Mouse (Mus musculus) liver, embryonic 11.5 days (tissue): Measurements from ENCODE around the gene Grik5. TPM values are rescaled to one million over a fixed set of nuclear protein-coding genes. Genes with fewer than 3 reads are reported as not detected.

ENCODE experiments used
- ATAC-seq: fragments of 200-750 bp; cut with Nextera tagmentation; replicated peaks from 2 replicates; pipeline ENCODE4 v1.8.0; 2017; ENCODE audit warnings: moderate number of reproducible peaks, mild to moderate bottlenecking, moderate TSS enrichment, moderate library complexity; ENCODE audit not compliant: low FRiP score
- DNase-seq: peaks from one replicate; pipeline ENCODE4 v3.0.0-alpha.2; 2017; ENCODE audit warnings: low spot score
- H3K27ac ChIP-seq: fragments of 300-500 bp; sonication (generic); 2 replicates; pipeline ENCODE4 v1.5.1; 2014; ENCODE audit warnings: mild to moderate bottlenecking, low read depth, low read length, control low read depth
- H3K27me3 ChIP-seq: fragments of 300-500 bp; sonication (generic); replicated peaks from 2 replicates; pipeline ENCODE4 v1.6.1; 2014; ENCODE audit warnings: low read length, mixed read lengths; ENCODE audit not compliant: control insufficient read depth, insufficient read depth
- H3K36me3 ChIP-seq: fragments of 300-500 bp; sonication (generic); 2 replicates; pipeline ENCODE4 v1.6.1; 2014; ENCODE audit warnings: mild to moderate bottlenecking, low read length, moderate library complexity, mixed read lengths; ENCODE audit not compliant: control insufficient read depth, insufficient read depth
- H3K4me1 ChIP-seq: fragments of 300-500 bp; sonication (generic); replicated peaks from 2 replicates; pipeline ENCODE4 v1.6.1; 2014; ENCODE audit warnings: low read length, mixed read lengths; ENCODE audit not compliant: control insufficient read depth, insufficient read depth
- H3K4me2 ChIP-seq: fragments of 300-500 bp; sonication (generic); 2 replicates; pipeline ENCODE4 v1.6.1; 2014; ENCODE audit warnings: mild to moderate bottlenecking, control low read depth, moderate library complexity
- H3K4me3 ChIP-seq: fragments of 300-500 bp; sonication (generic); 2 replicates; pipeline ENCODE4 v1.5.1; 2014; ENCODE audit warnings: low read depth, low read length, control low read depth
- H3K9ac ChIP-seq: fragments of 300-500 bp; sonication (generic); 2 replicates; pipeline ENCODE4 v1.6.1; 2014; ENCODE audit warnings: low read depth, low read length, control low read depth
- H3K9me3 ChIP-seq: fragments of 300-500 bp; sonication (generic); 2 replicates; pipeline ENCODE4 v1.6.1; 2016; ENCODE audit warnings: low read length, inconsistent platforms, mixed read lengths; ENCODE audit not compliant: control insufficient read depth
- WGBS: fragments of 180-500 bp; shearing (Covaris S2); extraction: QIAGEN DNeasy Blood & Tissue Kit; methylation state at CpG from one replicate; pipeline ENCODE4 v1.1.7; 2014; 5-methylcytosine and 5-hydroxymethylcytosine counted together
- polyA plus RNA-seq: library from polyadenylated mRNA; unstranded; fragments of >200 nt; fragmentation: Nextera tagmentation; extraction: Ambion mirVana; gene quantifications from 2 replicates; pipeline ENCODE4 v1.2.1, GENCODE M21; 2014

Grik5 gene
- polyA plus RNA-seq, 1 experiment from 2014 or later, result 5.3 TPM

GRCm38 (mm10) chr7:25034796-25035195, 37.4 kb downstream of the Grik5 start:
- no peak overlapping the region for H3K9ac ChIP-seq
- H3K4me3 ChIP-seq, result no peak overlapping the region
- no peaks in the 10 kb centered on the region for H3K4me1 ChIP-seq
- no peak for ATAC-seq
- H3K4me2 ChIP-seq, result no peak overlapping the region
- WGBS, result 80% methylated on average over 4 of the region's 4 CpGs
- H3K9me3 ChIP-seq, result no peaks in the 10 kb centered on the region
- H3K27me3 ChIP-seq, result no peaks in the 10 kb centered on the region
- peaks cover 7% of the 10 kb centered on the region; the same call in 1 of the 2 replicates for H3K36me3 ChIP-seq
- DNase-seq, result no peak
- H3K27ac ChIP-seq, result no peak overlapping the region

GRCm38 (mm10) chr7:25031528-25031927, 40.6 kb downstream of the Grik5 start:
- no peak for ATAC-seq
- Histone ChIP-seq H3K9me3 (no peaks in the 10 kb centered on the region), H3K4me1 (no peaks in the 10 kb centered on the region), H3K36me3 (peaks cover 5% of the 10 kb centered on the region; the same call in 1 of the 2 replicates), H3K27me3 (no peaks in the 10 kb centered on the region), H3K4me3 (no peak overlapping the region), H3K27ac (no peak overlapping the region), H3K9ac (no peak overlapping the region), H3K4me2 (no peak overlapping the region)
- no peak for DNase-seq
- 61% methylated on average over 3 of the region's 3 CpGs for WGBS

DNA sequence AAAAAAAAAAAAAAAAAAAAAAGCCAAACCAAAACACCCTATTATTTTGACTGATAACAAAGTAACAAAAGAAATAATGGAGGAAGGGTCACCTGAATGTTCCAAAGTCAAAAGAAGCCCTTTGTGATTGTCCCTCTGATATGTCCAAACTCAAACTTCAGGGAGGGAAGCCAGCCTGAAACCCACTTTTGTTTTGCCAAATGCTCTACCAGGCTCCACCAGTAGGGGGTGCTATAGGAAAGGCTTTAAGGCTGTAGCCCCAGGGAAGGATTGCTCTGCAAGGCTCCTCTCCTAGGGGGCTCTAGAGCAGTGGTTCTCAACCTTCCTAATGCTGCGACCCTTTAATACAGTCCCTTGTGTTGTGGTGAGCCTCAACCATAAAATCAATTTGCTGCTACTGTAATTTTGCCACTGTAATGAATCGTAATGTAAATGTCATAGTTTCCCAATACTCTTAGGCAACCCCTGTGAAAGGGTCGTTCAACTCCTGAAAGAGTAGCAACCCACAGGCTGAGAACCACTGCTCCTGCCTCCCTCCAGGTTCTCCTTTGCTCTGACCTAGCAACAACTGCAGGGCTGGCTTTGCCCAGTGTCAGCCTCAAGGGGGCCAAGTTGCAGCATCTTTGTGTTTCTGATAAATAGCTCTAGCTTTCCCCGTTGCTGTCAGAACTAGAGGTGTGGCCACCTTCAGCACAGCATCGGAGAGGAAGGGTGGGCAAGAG, 42.0 kb downstream of the Grik5 start:
- H3K4me3 ChIP-seq, result no peak overlapping the region
- H3K9me3 ChIP-seq, result no peaks in the 10 kb centered on the region
- WGBS, result 43% methylated on average over 5 of the region's 5 CpGs
- H3K27me3 ChIP-seq, result no peaks in the 10 kb centered on the region
- H3K27ac ChIP-seq, result no peak overlapping the region
- DNase-seq (peak; percentile 71), ATAC-seq (no peak; the same call in 1 of the 2 replicates)
- H3K9ac ChIP-seq, result no peak overlapping the region
- H3K36me3 ChIP-seq, result peaks cover 2% of the 10 kb centered on the region; the same call in 1 of the 2 replicates
- no peaks in the 10 kb centered on the region for H3K4me1 ChIP-seq
- H3K4me2 ChIP-seq, result no peak overlapping the region

DNA sequence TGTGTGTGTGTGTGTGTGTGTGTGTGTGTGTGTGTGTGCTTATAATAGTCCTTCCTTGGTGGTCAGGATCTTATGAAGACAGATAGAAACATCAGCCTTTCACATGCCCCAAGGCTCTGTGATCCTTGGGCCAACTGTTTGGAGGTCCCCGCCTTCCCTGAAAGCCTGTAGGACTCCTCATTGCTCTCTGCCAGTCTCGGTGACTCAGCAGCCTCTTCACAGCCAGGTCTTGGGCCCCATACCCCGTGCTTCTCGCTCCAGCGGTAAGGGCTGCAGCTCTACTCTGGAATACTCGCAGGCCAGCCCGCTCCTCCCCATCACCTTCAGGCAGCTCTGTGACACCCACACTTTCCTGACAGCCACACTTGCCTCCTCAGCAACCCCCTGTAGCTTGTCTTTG, 45.7 kb downstream of the Grik5 start:
- ATAC-seq (no peak), DNase-seq (no peak)
- no peak overlapping the region for H3K4me3 ChIP-seq
- no peaks in the 10 kb centered on the region for H3K27me3 ChIP-seq
- 45% methylated on average over 7 of the region's 7 CpGs for WGBS
- H3K4me2 ChIP-seq, result no peak overlapping the region
- H3K9me3 ChIP-seq, result no peaks in the 10 kb centered on the region
- no peaks in the 10 kb centered on the region for H3K4me1 ChIP-seq
- H3K9ac ChIP-seq, result no peak overlapping the region
- H3K27ac ChIP-seq, result no peak overlapping the region
- H3K36me3 ChIP-seq, result peaks cover 5% of the 10 kb centered on the region; the same call in 1 of the 2 replicates

- H3K27me3 ChIP-seq, result no peaks in the 10 kb centered on the region
These were observed 46.2 kb downstream of the Grik5 start for GRCm38 (mm10) chr7:25025855-25026439.

DNA sequence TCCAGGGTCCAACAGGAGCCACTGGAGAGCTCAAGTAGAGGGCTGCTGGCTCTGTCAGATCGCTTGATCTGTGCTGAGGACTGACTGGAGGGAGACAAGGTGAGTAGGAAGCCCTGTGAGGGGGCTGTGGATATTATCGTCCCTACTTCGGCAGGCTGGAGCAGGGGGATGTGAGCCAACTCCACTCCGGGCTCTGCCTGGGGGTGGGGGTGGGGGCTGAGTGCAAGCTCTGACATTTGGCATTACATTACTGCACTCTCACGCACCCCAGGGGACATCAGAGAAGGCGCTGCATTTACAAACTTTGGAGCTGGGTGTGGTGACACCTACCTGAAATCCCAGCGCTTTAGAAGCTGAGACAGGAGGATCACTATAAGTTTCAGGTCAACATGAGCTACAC, 60.6 kb downstream of the Grik5 start:
- DNase-seq (no peak), ATAC-seq (no peak)
- peaks cover 56% of the 10 kb centered on the region for H3K27me3 ChIP-seq
- H3K4me1 ChIP-seq, result 0 out of 2 replicates have a peak, but pooled peaks cover 6% of the 10 kb centered on the region
- no peak overlapping the region for H3K4me2 ChIP-seq
- no peak overlapping the region for H3K9ac ChIP-seq
- H3K36me3 ChIP-seq, result no peaks in the 10 kb centered on the region; the same call in 1 of the 2 replicates
- WGBS, result 49% methylated on average over 7 of the region's 7 CpGs
- no peaks in the 10 kb centered on the region for H3K9me3 ChIP-seq
- no peak overlapping the region for H3K27ac ChIP-seq
- no peak overlapping the region for H3K4me3 ChIP-seq

More at GRCm38 (mm10) chr7:25025855-25026439, 46.2 kb downstream of the Grik5 start:
- Histone ChIP-seq H3K4me3 (no peak overlapping the region), H3K4me2 (no peak overlapping the region), H3K9me3 (no peaks in the 10 kb centered on the region), H3K27ac (no peak overlapping the region; the same call in 1 of the 2 replicates), H3K4me1 (no peaks in the 10 kb centered on the region), H3K36me3 (peaks cover 6% of the 10 kb centered on the region; the same call in 1 of the 2 replicates), H3K9ac (no peak overlapping the region)
- 57% methylated on average over 10 of the region's 10 CpGs for WGBS
- no peak for DNase-seq
- no peak for ATAC-seq

DNA sequence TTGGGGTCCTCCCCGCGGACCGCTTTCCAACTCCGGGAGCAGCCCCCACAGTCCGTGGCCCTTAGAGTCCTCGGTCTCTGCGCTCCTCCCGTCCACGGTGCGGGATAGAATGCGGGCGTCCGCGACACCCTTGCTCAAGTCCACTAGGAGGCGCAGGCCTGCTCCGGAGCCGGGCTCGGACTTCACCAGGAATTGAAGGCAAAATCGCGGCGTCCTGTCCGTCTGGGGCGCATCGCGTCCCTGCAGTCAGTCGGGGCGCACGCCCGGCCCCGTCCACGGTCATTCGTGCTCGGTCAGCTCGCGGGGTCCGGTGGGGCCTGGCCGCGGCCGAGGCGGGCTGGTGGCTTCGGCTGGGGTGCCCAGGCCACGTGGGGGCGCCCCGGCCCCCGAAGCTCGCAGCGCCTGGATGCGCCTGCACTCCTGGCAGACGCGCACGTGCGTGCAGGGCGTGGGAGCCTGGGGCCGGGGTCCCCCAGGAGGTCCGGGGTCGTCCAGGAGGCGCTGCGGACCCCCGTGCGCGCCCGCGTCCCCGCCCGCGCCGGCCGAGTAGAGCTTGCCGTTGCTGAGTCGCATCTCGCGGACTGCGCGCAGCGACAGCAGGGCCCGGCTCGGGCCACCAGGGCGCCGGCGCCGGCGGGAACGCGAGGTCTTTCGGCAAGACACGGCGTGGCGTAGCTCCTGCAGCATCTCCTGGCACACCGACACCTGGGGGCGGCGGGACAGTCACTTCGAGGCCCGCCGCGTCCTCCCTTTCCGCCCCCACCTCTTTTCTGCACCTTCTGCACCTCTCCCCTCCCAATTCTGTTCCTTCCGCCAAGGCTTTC, 61.8 kb downstream of the Grik5 start:
- Histone ChIP-seq H3K9ac (no peak overlapping the region), H3K27ac (no peak overlapping the region), H3K4me2 (peak overlapping the region; percentile 65), H3K4me1 (peaks cover 8% of the 10 kb centered on the region), H3K9me3 (no peaks in the 10 kb centered on the region), H3K36me3 (no peaks in the 10 kb centered on the region; the same call in 1 of the 2 replicates), H3K27me3 (peaks cover 69% of the 10 kb centered on the region), H3K4me3 (peak overlapping the region; percentile 37)
- peak; percentile 64 for DNase-seq
- WGBS, result 3% methylated on average over 96 of the region's 97 CpGs
- ATAC-seq, result peak; percentile 46; the same call in 1 of the 2 replicates

DNA sequence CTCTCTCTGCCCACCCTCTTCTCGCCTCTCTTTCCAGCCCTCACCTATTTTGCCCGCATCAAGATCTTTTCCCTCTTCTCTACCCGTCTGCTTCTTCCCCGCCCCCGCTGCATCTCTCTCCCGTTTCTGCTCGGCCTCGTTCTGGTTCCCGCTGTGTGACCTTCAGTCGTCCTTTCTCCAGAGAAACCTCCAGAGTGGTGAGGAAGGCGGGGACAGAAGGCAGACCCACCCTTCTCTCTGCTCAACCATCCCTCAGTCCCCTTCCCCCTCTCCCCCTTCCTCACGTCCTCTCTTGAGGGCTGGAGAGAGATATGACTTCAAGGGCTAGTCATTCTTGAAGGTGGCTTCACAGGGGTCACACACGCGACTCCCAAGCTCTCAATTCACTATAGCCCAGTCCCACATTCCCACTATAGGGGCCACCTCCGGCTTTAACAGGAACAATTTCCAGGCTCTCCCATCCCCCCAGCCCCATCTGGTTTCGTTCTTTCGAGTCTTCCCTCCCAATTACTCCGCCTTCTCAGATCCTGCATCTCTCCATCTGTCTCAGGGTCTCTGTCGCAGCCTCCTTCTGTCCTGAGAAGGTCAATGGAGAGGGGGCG, 62.9 kb downstream of the Grik5 start:
- no peak overlapping the region for H3K9ac ChIP-seq
- no peak for DNase-seq
- peaks cover 80% of the 10 kb centered on the region for H3K27me3 ChIP-seq
- ATAC-seq, result no peak
- H3K9me3 ChIP-seq, result no peaks in the 10 kb centered on the region
- H3K36me3 ChIP-seq, result no peaks in the 10 kb centered on the region; the same call in 1 of the 2 replicates
- 13% methylated on average over 20 of the region's 20 CpGs for WGBS
- no peak overlapping the region for H3K27ac ChIP-seq
- no peak overlapping the region for H3K4me3 ChIP-seq
- no peak overlapping the region for H3K4me2 ChIP-seq
- H3K4me1 ChIP-seq, result peaks cover 11% of the 10 kb centered on the region
